Mouse (Mus musculus): ENCODE measurements around the gene Mterf4. TPM values are rescaled to one million over a fixed set of nuclear protein-coding genes. Genes with fewer than 3 reads are reported as not detected.
"Not testable (repeated sequence)": the region's sequence is repeated elsewhere in the genome, so short reads cannot be mapped to it uniquely, and the experiment has no call there.

The Mterf4 gene
- total RNA-seq (2021), result 10 to 100 TPM; 14.5 TPM

GRCm38 (mm10) chr1:93305581-93306337, at the start of gene Mterf4:
Gene Mterf4, minus strand, starts transcription at chr1:93305915.
- peak; percentile 79 to 83 for DNase-seq
- intact Hi-C loops (cut with DNase I), result loop anchor here (2.0 to 10.0 kb wide), 2 partner anchors 131 to 201 kb away; no protein-coding TSS in a partner anchor

GRCm38 (mm10) chr1:93352724-93353123, 47.0 kb upstream of the Mterf4 start:
- no peak for DNase-seq
- intact Hi-C loops (cut with DNase I), result no loop called here

GRCm38 (mm10) chr1:93349701-93350100, 44.0 kb upstream of the Mterf4 start:
- intact Hi-C loops (cut with DNase I), result loop anchor here (10.0 kb wide), 1 partner anchor 395 kb away; the partner anchor contains the start of gene Gpr35
- DNase-seq, result no peak

GRCm38 (mm10) chr1:93347176-93347575, 41.5 kb upstream of the Mterf4 start:
- no peak for DNase-seq
- intact Hi-C loops (cut with DNase I), result loop anchor here (10.0 kb wide), 1 partner anchor 392 kb away; the partner anchor contains the start of gene Gpr35

GRCm38 (mm10) chr1:93343504-93344047, 37.9 kb upstream of the Mterf4 start:
- intact Hi-C loops (cut with DNase I), result loop anchor here (1.0 to 10.0 kb wide), 7 partner anchors 94 to 414 kb away; partner anchors contain the start of genes Farp2, Gpr35 and Sned1
- peak; percentile 90 to 91 for DNase-seq

- intact Hi-C loops (cut with DNase I), result loop anchor here (1.0 to 10.0 kb wide), 6 partner anchors 94 to 414 kb away; partner anchors contain the start of genes Farp2, Gpr35 and Sned1
- peak; percentile 92 to 93 for DNase-seq
These were observed 37.2 kb upstream of the Mterf4 start, which contains the start of the genes Ppp1r7 and Pask for GRCm38 (mm10) chr1:93342648-93343503. Gene Ppp1r7, plus strand, starts transcription at chr1:93342854. Gene Pask, minus strand, starts transcription at chr1:93343482.

GRCm38 (mm10) chr1:93334621-93335020, 28.9 kb upstream of the Mterf4 start:
- DNase-seq, result no peak
- intact Hi-C loops (cut with DNase I), result no loop called here

- intact Hi-C loops (cut with DNase I), result no loop called here
- DNase-seq, result no peak
These were observed 20.7 kb upstream of the Mterf4 start for GRCm38 (mm10) chr1:93326446-93326845.

GRCm38 (mm10) chr1:93323973-93324372, 18.3 kb upstream of the Mterf4 start:
- intact Hi-C loops (cut with DNase I), result no loop called here

GRCm38 (mm10) chr1:93300578-93300977, 5.1 kb downstream of the Mterf4 start:
- intact Hi-C loops (cut with DNase I), result loop anchor here (10.0 kb wide), 1 partner anchor 126 kb away; no protein-coding TSS in a partner anchor
- peak in 1 of 2 experiments; percentile 9 for DNase-seq

More at GRCm38 (mm10) chr1:93323973-93324372, 18.3 kb upstream of the Mterf4 start:
- no peak for DNase-seq

- DNase-seq, result no peak
- intact Hi-C loops (cut with DNase I), result loop anchor here (10.0 kb wide), 1 partner anchor 125 kb away; no protein-coding TSS in a partner anchor
These were observed 5.9 kb downstream of the Mterf4 start for GRCm38 (mm10) chr1:93299791-93300190.

- intact Hi-C loops (cut with DNase I); DNase-seq: not testable (repeated sequence)
These were observed 11.2 kb downstream of the Mterf4 start for GRCm38 (mm10) chr1:93294491-93294890.

- DNase-seq, result no peak
- intact Hi-C loops (cut with DNase I), result no loop called here
These were observed 13.7 kb downstream of the Mterf4 start for GRCm38 (mm10) chr1:93292006-93292405.

- intact Hi-C loops (cut with DNase I), result no loop called here
- DNase-seq, result no peak
These were observed 14.1 kb downstream of the Mterf4 start for GRCm38 (mm10) chr1:93291591-93291990.

- intact Hi-C loops (cut with DNase I), result no loop called here
- DNase-seq, result no peak
These were observed 14.8 kb downstream of the Mterf4 start for GRCm38 (mm10) chr1:93290956-93291355.

GRCm38 (mm10) chr1:93289678-93290214, 16.0 kb downstream of the Mterf4 start:
- no peak for DNase-seq
- intact Hi-C loops (cut with DNase I), result no loop called here

- intact Hi-C loops (cut with DNase I), result no loop called here
- DNase-seq, result no peak
These were observed 28.7 kb downstream of the Mterf4 start for GRCm38 (mm10) chr1:93277041-93277440.

- intact Hi-C loops (cut with DNase I), result no loop called here
- no peak for DNase-seq
These were observed 30.2 kb downstream of the Mterf4 start for GRCm38 (mm10) chr1:93275561-93275960.

- DNase-seq, result peak; percentile 19 to 22
- intact Hi-C loops (cut with DNase I), result no loop called here
These were observed 33.3 kb downstream of the Mterf4 start for GRCm38 (mm10) chr1:93272409-93272821.

GRCm38 (mm10) chr1:93271751-93272150, 34.0 kb downstream of the Mterf4 start:
- intact Hi-C loops (cut with DNase I), result no loop called here

More at GRCm38 (mm10) chr1:93271751-93272150, 34.0 kb downstream of the Mterf4 start:
- no peak for DNase-seq
